Comparison of ENCODE assay signal across 8 mouse cellular contexts in the genomic region with DNA sequence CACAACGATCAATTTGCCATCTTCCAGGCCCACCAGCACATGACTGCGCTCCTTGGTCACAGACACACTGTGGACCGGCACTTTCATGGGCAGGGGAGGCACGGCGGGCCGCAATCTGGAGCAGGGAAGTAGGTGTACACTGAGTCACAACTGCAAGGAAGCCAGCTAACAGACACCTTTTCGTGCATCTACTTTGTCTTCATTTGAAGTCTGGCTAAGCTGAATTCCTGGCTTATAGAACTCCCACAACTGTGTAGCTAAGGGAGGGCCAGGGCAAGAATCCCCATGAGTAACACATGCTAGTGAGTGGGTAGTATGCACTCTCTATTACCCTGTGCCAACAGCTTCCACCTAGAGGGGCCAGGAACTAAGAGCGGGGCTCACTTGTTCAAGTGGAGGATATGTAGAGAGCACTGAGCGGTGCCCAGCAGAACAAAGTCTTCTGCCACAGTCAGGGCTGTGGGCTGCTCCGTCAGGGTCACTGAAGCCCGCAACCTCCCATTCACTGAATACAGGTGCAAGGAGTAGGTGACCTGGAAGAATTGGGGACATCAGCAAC. TPM values are rescaled to one million over a fixed set of nuclear protein-coding genes. Genes with fewer than 3 reads are reported as not detected.
DNase-seq lines count a peak whose midpoint lies in the region; ATAC-seq and TF ChIP-seq lines count a peak whose summit lies in the region.

No protein-coding gene starts in this region.

- H3K9me3 ChIP-seq in forebrain, embryonic 16.5 days (ENCODE audit: control insufficient read depth, low read length): no peaks in the 10 kb centered on the region
- no peaks in the 10 kb centered on the region for H3K9me3 ChIP-seq in liver, embryonic 15.5 days (replicated peaks)

- no peak for TF ChIP-seq CTCF in gastrocnemius, adult 2 months (IDR thresholded peaks at IDR 0.05)
- no peak for TF ChIP-seq CTCF in C2C12 (IDR thresholded peaks at IDR 0.05; ENCODE audit: control insufficient read depth, insufficient read depth, insufficient read length)

- H3K36me3 ChIP-seq in C2C12 (ENCODE audit: control insufficient read depth, insufficient read depth): peaks cover 15% of the 10 kb centered on the region
- H3K36me3 ChIP-seq in forebrain, embryonic 16.5 days (ENCODE audit: control insufficient read depth, insufficient read depth): no peaks in the 10 kb centered on the region
- peaks cover 14% of the 10 kb centered on the region; the same call in 1 of the 2 replicates for H3K36me3 ChIP-seq in liver, embryonic 15.5 days (replicated peaks)

- 67% methylated on average over 11 of the region's 11 CpGs for WGBS in forebrain, embryonic 16.5 days
- 77% methylated on average over 11 of the region's 11 CpGs for WGBS in liver, embryonic 15.5 days (ENCODE audit: insufficient replicate concordance)

- ATAC-seq in forebrain, embryonic 16.5 days: no peak; the same call in 1 of the 2 replicates
- ATAC-seq in liver, embryonic 15.5 days (ENCODE audit: insufficient read depth): no peak
- no peak for ATAC-seq in CD4-positive, CD25-positive, alpha-beta regulatory T cell, adult 4 months
- no peak for ATAC-seq in megakaryocyte-erythroid progenitor cell, adult 5-6 weeks (replicated peaks; ENCODE audit: low FRiP score, low TSS enrichment, poor library complexity, severe bottlenecking)

- DNase-seq in gastrocnemius, adult 2 months: peak; percentile 12
- DNase-seq in gastrocnemius, postnatal 10 days: no peak
- no peak for DNase-seq in thymus, postnatal 14 days

- H3K27ac ChIP-seq in gastrocnemius, adult 2 months: peak overlapping the region; percentile 95
- H3K27ac ChIP-seq in forebrain, embryonic 16.5 days (ENCODE audit: low read length): peak overlapping the region; percentile 79
- no peak overlapping the region for H3K27ac ChIP-seq in liver, embryonic 15.5 days (replicated peaks)

- H3K27me3 ChIP-seq in C2C12 (ENCODE audit: control insufficient read depth, insufficient read depth, insufficient read length): no peaks in the 10 kb centered on the region
- H3K27me3 ChIP-seq in forebrain, embryonic 16.5 days (replicated peaks; ENCODE audit: control insufficient read depth, insufficient read depth, low read length): no peaks in the 10 kb centered on the region
- no peaks in the 10 kb centered on the region for H3K27me3 ChIP-seq in liver, embryonic 15.5 days

- intact Hi-C loops in gastrocnemius, adult 2 months (cut with DNase I): no loop called here

- H3K79me3 ChIP-seq in C2C12 (ENCODE audit: low read depth): peaks cover 3% of the 10 kb centered on the region

- H3K9ac ChIP-seq in forebrain, embryonic 16.5 days (replicated peaks; ENCODE audit: low read depth, low read length): peak overlapping the region; percentile 77
- peak overlapping the region; percentile 33; the same call in 1 of the 2 replicates for H3K9ac ChIP-seq in liver, embryonic 15.5 days

- peaks cover 16% of the 10 kb centered on the region for H3K4me1 ChIP-seq in forebrain, embryonic 16.5 days (replicated peaks; ENCODE audit: control insufficient read depth, insufficient read depth, low read length)
- H3K4me1 ChIP-seq in liver, embryonic 15.5 days (replicated peaks): peaks cover 16% of the 10 kb centered on the region

- H3K4me3 ChIP-seq in gastrocnemius, adult 2 months: peak overlapping the region; percentile 88
- no peak overlapping the region for H3K4me3 ChIP-seq in C2C12 (ENCODE audit: insufficient read depth, poor library complexity, severe bottlenecking)
- H3K4me3 ChIP-seq in forebrain, embryonic 16.5 days (replicated peaks; ENCODE audit: low read length): peak overlapping the region; percentile 63
- H3K4me3 ChIP-seq in liver, embryonic 15.5 days (replicated peaks): peak overlapping the region; percentile 64

- H3K79me2 ChIP-seq in C2C12 (ENCODE audit: control insufficient read depth, insufficient read depth): peaks cover 20% of the 10 kb centered on the region

- peak overlapping the region; percentile 97 for H3K4me2 ChIP-seq in forebrain, embryonic 16.5 days (ENCODE audit: low read length)
- H3K4me2 ChIP-seq in liver, embryonic 15.5 days: peak overlapping the region; percentile 97

- H3ac ChIP-seq in C2C12 (ENCODE audit: control insufficient read depth, insufficient read length, low read depth): peak overlapping the region; percentile 78

TF ChIP-seq in C2C12, 6 proteins besides CTCF, POLR2A, EP300 and RAD21:
- TF ChIP-seq CEBPB (IDR thresholded peaks at IDR 0.05; ENCODE audit: low read depth): no peak
- TF ChIP-seq MYOD1 (IDR thresholded peaks at IDR 0.05; ENCODE audit: control insufficient read depth, insufficient read length, low read depth): no peak

RNA-seq across cellular contexts. Expression of a gene that starts 1.2 kb away (rescaled TPM):
- 1 to 10 TPM in 1 of 2 experiments, under 1 TPM in 1; 0.64 to 1.2 TPM for total RNA-seq in gastrocnemius, adult 2 months (2021)
- 1 to 10 TPM; 1.6 to 2.2 TPM for total RNA-seq in gastrocnemius, postnatal 10 days (2021)
- 87.7 TPM for polyA plus RNA-seq in C2C12 (2012; fragmentation: generic; extraction: Trizol)
- 29.0 and 32.4 TPM in 2 replicates for polyA plus RNA-seq in forebrain, embryonic 16.5 days (2015; fragmentation: Nextera tagmentation; extraction: Ambion mirVana)
- polyA plus RNA-seq in liver, embryonic 15.5 days (2015; fragmentation: Nextera tagmentation; extraction: Ambion mirVana): 1.6 and 2.5 TPM in 2 replicates
- polyA plus RNA-seq in CD4-positive, CD25-positive, alpha-beta regulatory T cell, adult 4 months (2017; shearing (Covaris generic)): 1 to 10 TPM; 5.5 to 8.2 TPM
- 2.1 TPM in 1 of 2 replicates, not detected in the other for total RNA-seq in megakaryocyte-erythroid progenitor cell, adult 5-6 weeks (2014; fragmentation: Nextera tagmentation)
- total RNA-seq in megakaryocyte-erythroid progenitor cell, adult 5-6 weeks (2017): 0.14 and 2.8 TPM in 2 replicates

RNA-seq across cellular contexts. Expression of a gene that starts 28.5 kb away (rescaled TPM):
- total RNA-seq in gastrocnemius, adult 2 months (2021): 1 to 10 TPM; 4.7 to 5.0 TPM
- 1 to 10 TPM; 2.2 to 3.4 TPM for total RNA-seq in gastrocnemius, postnatal 10 days (2021)
- 3.3 TPM for polyA plus RNA-seq in C2C12 (2012; fragmentation: generic; extraction: Trizol)
- 2.3 and 5.9 TPM in 2 replicates for polyA plus RNA-seq in forebrain, embryonic 16.5 days (2015; fragmentation: Nextera tagmentation; extraction: Ambion mirVana)
- 1.8 and 2.4 TPM in 2 replicates for polyA plus RNA-seq in liver, embryonic 15.5 days (2015; fragmentation: Nextera tagmentation; extraction: Ambion mirVana)
- polyA plus RNA-seq in CD4-positive, CD25-positive, alpha-beta regulatory T cell, adult 4 months (2017; shearing (Covaris generic)): 10 to 100 TPM; 20.1 to 20.5 TPM
- 9.1 and 11.9 TPM in 2 replicates for total RNA-seq in megakaryocyte-erythroid progenitor cell, adult 5-6 weeks (2014; fragmentation: Nextera tagmentation)
- total RNA-seq in megakaryocyte-erythroid progenitor cell, adult 5-6 weeks (2017): 3.7 and 6.8 TPM in 2 replicates

RNA-seq across cellular contexts. Expression of a gene that starts 30.9 kb away (rescaled TPM):
- 10 to 100 TPM; 43.4 to 51.7 TPM for total RNA-seq in gastrocnemius, adult 2 months (2021)
- 10 to 100 TPM; 50.3 to 53.6 TPM for total RNA-seq in gastrocnemius, postnatal 10 days (2021)
- 86.7 TPM for polyA plus RNA-seq in C2C12 (2012; fragmentation: generic; extraction: Trizol)
- 100 and 113 TPM in 2 replicates for polyA plus RNA-seq in forebrain, embryonic 16.5 days (2015; fragmentation: Nextera tagmentation; extraction: Ambion mirVana)
- 60.9 and 64.9 TPM in 2 replicates for polyA plus RNA-seq in liver, embryonic 15.5 days (2015; fragmentation: Nextera tagmentation; extraction: Ambion mirVana)
- 100 to 1,000 TPM; 225 to 243 TPM for polyA plus RNA-seq in CD4-positive, CD25-positive, alpha-beta regulatory T cell, adult 4 months (2017; shearing (Covaris generic))
- total RNA-seq in megakaryocyte-erythroid progenitor cell, adult 5-6 weeks (2014; fragmentation: Nextera tagmentation): 92.6 and 110 TPM in 2 replicates
- 70.8 and 132 TPM in 2 replicates for total RNA-seq in megakaryocyte-erythroid progenitor cell, adult 5-6 weeks (2017)
